In the genomic region with DNA sequence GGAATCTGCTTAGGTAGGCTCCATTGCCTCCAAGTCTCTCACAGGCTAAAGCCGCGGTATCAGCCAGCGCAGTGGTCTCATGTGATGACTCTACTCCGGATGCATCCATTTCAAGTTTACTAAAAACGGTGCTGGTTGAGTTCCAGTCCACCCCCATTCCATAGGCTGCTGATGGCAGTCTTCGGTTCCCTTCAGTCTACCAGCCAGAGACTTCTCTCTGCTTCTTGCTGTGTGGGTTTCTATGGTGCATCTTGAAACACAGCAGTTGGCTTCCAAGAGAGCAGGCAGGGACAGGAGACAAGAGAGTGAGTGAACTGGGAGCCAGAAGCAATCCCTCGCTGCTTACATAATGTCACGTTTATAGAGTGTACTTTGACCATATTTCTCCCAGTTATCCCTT, we compare ENCODE assay signal across 21 mouse cellular contexts.
"Had no signal": no experiment of that assay in that cellular context is flagged by ENCODE, and none has a peak within 500 bp of the region (broad histone marks: within the 10 kb centered on the region; RNA-seq: fewer than 3 reads in every experiment).

No protein-coding gene starts in this region.

- ATAC-seq: liver, embryonic 12.5 days; midbrain, embryonic 15.5 days had no signal

- H3K27me3 ChIP-seq: kidney, embryonic 15.5 days; limb, embryonic 13.5 days; liver, embryonic 12.5 days; liver, embryonic 15.5 days; lung, embryonic 15.5 days; midbrain, embryonic 12.5 days; midbrain, embryonic 15.5 days; neural tube, embryonic 12.5 days; neural tube, embryonic 15.5 days had no signal

- H3K27ac ChIP-seq: kidney, embryonic 15.5 days; limb, embryonic 10.5 days; limb, embryonic 13.5 days; liver, embryonic 12.5 days; liver, embryonic 15.5 days; lung, embryonic 15.5 days; midbrain, embryonic 12.5 days; midbrain, embryonic 15.5 days; neural tube, embryonic 12.5 days; neural tube, embryonic 15.5 days had no signal

- H3K36me3 ChIP-seq: kidney, embryonic 15.5 days; limb, embryonic 10.5 days; limb, embryonic 13.5 days; liver, embryonic 15.5 days; lung, embryonic 15.5 days had no signal

- H3K4me1 ChIP-seq: kidney, embryonic 15.5 days; limb, embryonic 10.5 days; limb, embryonic 13.5 days; lung, embryonic 15.5 days; neural tube, embryonic 12.5 days; neural tube, embryonic 15.5 days had no signal

- DNase-seq: kidney, adult 8-10 months; kidney, postnatal 10 days; kidney, postnatal 36 days; layer of hippocampus, postnatal 36 days; liver; lung, adult 18-20 months; lung, postnatal 10 days; lung, postnatal 36 days; thymus, adult 2 months; thymus, postnatal 14 days; thymus, postnatal 4 days had no signal

- H3K4me3 ChIP-seq: kidney, embryonic 15.5 days; limb, embryonic 10.5 days; limb, embryonic 13.5 days; liver, embryonic 12.5 days; liver, embryonic 15.5 days; lung, embryonic 15.5 days; midbrain, embryonic 12.5 days; midbrain, embryonic 15.5 days; neural tube, embryonic 12.5 days; neural tube, embryonic 15.5 days had no signal

- H3K4me2 ChIP-seq: kidney, embryonic 15.5 days; limb, embryonic 13.5 days; liver, embryonic 12.5 days; liver, embryonic 15.5 days; lung, embryonic 15.5 days; midbrain, embryonic 12.5 days; midbrain, embryonic 15.5 days; neural tube, embryonic 12.5 days; neural tube, embryonic 15.5 days had no signal

- H3K9ac ChIP-seq: kidney, embryonic 15.5 days; limb, embryonic 13.5 days; liver, embryonic 12.5 days; liver, embryonic 15.5 days; lung, embryonic 15.5 days; midbrain, embryonic 12.5 days; midbrain, embryonic 15.5 days; neural tube, embryonic 12.5 days; neural tube, embryonic 15.5 days had no signal

- H3K9me3 ChIP-seq: kidney, embryonic 15.5 days; limb, embryonic 10.5 days; limb, embryonic 13.5 days; liver, embryonic 12.5 days; liver, embryonic 15.5 days; lung, embryonic 15.5 days; midbrain, embryonic 12.5 days; midbrain, embryonic 15.5 days; neural tube, embryonic 12.5 days; neural tube, embryonic 15.5 days had no signal
